Mouse (Mus musculus): ENCODE measurements around the gene Oas1f. TPM values are rescaled to one million over a fixed set of nuclear protein-coding genes. Genes with fewer than 3 reads are reported as not detected.
"Not testable (repeated sequence)": the region's sequence is repeated elsewhere in the genome, so short reads cannot be mapped to it uniquely, and the experiment has no call there.

Gene Oas1f
- polyA plus RNA-seq, 1 experiment from 2014 or later, result not detected

- not testable (repeated sequence) for H3K4me1 ChIP-seq (ENCODE audit: control insufficient read depth, insufficient read depth, low read length); H3K36me3 ChIP-seq (ENCODE audit: control insufficient read depth, insufficient read depth, low read length); H3K9me3 ChIP-seq (ENCODE audit: control insufficient read depth, low read length); H3K4me2 ChIP-seq (ENCODE audit: low read depth, low read length); H3K27me3 ChIP-seq (ENCODE audit: control insufficient read depth, insufficient read depth, low read length); H3K27ac ChIP-seq (ENCODE audit: low read depth, low read length); ATAC-seq (ENCODE audit: low read depth); H3K4me3 ChIP-seq (ENCODE audit: low read depth, low read length); H3K9ac ChIP-seq (replicated peaks; ENCODE audit: low read depth, low read length)
- WGBS, result 22% methylated on average over 5 of the region's 9 CpGs
Measured at GRCm38 (mm10) chr5:120887413-120887812, 40.2 kb downstream of the Oas1f start, which contains the start of gene Oas1g. Gene Oas1g (minus strand): TSS chr5:120887613.

GRCm38 (mm10) chr5:120887831-120888230 is 40.7 kb downstream of the Oas1f start:
- no peak for ATAC-seq (ENCODE audit: low read depth)
- Histone ChIP-seq H3K9me3 (ENCODE audit: control insufficient read depth, low read length) (no peaks in the 10 kb centered on the region), H3K36me3 (ENCODE audit: control insufficient read depth, insufficient read depth, low read length) (no peaks in the 10 kb centered on the region), H3K9ac (replicated peaks; ENCODE audit: low read depth, low read length) (no peak overlapping the region), H3K4me3 (ENCODE audit: low read depth, low read length) (no peak overlapping the region), H3K4me2 (ENCODE audit: low read depth, low read length) (no peak overlapping the region), H3K4me1 (ENCODE audit: control insufficient read depth, insufficient read depth, low read length) (no peaks in the 10 kb centered on the region), H3K27ac (ENCODE audit: low read depth, low read length) (no peak overlapping the region), H3K27me3 (ENCODE audit: control insufficient read depth, insufficient read depth, low read length) (no peaks in the 10 kb centered on the region)
- 61% methylated on average over 6 of the region's 6 CpGs for WGBS

GRCm38 (mm10) chr5:120888294-120888815 is 41.2 kb downstream of the Oas1f start:
- not testable (repeated sequence) for H3K9me3 ChIP-seq (ENCODE audit: control insufficient read depth, low read length); H3K27ac ChIP-seq (ENCODE audit: low read depth, low read length); H3K4me2 ChIP-seq (ENCODE audit: low read depth, low read length); H3K9ac ChIP-seq (replicated peaks; ENCODE audit: low read depth, low read length); ATAC-seq (ENCODE audit: low read depth); H3K4me3 ChIP-seq (ENCODE audit: low read depth, low read length); H3K4me1 ChIP-seq (ENCODE audit: control insufficient read depth, insufficient read depth, low read length); H3K36me3 ChIP-seq (ENCODE audit: control insufficient read depth, insufficient read depth, low read length); H3K27me3 ChIP-seq (ENCODE audit: control insufficient read depth, insufficient read depth, low read length)
- 38% methylated on average over 4 of the region's 4 CpGs for WGBS

- Histone ChIP-seq H3K4me2 (ENCODE audit: low read depth, low read length) (no peak overlapping the region), H3K27ac (ENCODE audit: low read depth, low read length) (no peak overlapping the region), H3K27me3 (ENCODE audit: control insufficient read depth, insufficient read depth, low read length) (no peaks in the 10 kb centered on the region), H3K4me3 (ENCODE audit: low read depth, low read length) (no peak overlapping the region), H3K9me3 (ENCODE audit: control insufficient read depth, low read length) (no peaks in the 10 kb centered on the region), H3K36me3 (ENCODE audit: control insufficient read depth, insufficient read depth, low read length) (no peaks in the 10 kb centered on the region), H3K4me1 (ENCODE audit: control insufficient read depth, insufficient read depth, low read length) (no peaks in the 10 kb centered on the region), H3K9ac (replicated peaks; ENCODE audit: low read depth, low read length) (no peak overlapping the region)
- no peak for ATAC-seq (ENCODE audit: low read depth)
- 85% methylated on average over 2 of the region's 2 CpGs for WGBS
Measured at GRCm38 (mm10) chr5:120890026-120890425, 42.9 kb downstream of the Oas1f start.

- Histone ChIP-seq H3K4me2 (ENCODE audit: low read depth, low read length) (no peak overlapping the region), H3K4me3 (ENCODE audit: low read depth, low read length) (no peak overlapping the region), H3K36me3 (ENCODE audit: control insufficient read depth, insufficient read depth, low read length) (no peaks in the 10 kb centered on the region), H3K27ac (ENCODE audit: low read depth, low read length) (no peak overlapping the region), H3K9me3 (ENCODE audit: control insufficient read depth, low read length) (no peaks in the 10 kb centered on the region), H3K4me1 (ENCODE audit: control insufficient read depth, insufficient read depth, low read length) (no peaks in the 10 kb centered on the region), H3K9ac (replicated peaks; ENCODE audit: low read depth, low read length) (no peak overlapping the region), H3K27me3 (ENCODE audit: control insufficient read depth, insufficient read depth, low read length) (no peaks in the 10 kb centered on the region)
- ATAC-seq (ENCODE audit: low read depth), result no peak
- 52% methylated on average over 3 of the region's 3 CpGs for WGBS
Measured at GRCm38 (mm10) chr5:120890991-120891390, 43.8 kb downstream of the Oas1f start.

GRCm38 (mm10) chr5:120891566-120892242 is 44.5 kb downstream of the Oas1f start:
- H3K4me2 ChIP-seq (ENCODE audit: low read depth, low read length); H3K36me3 ChIP-seq (ENCODE audit: control insufficient read depth, insufficient read depth, low read length); H3K9ac ChIP-seq (replicated peaks; ENCODE audit: low read depth, low read length); H3K27ac ChIP-seq (ENCODE audit: low read depth, low read length); H3K4me3 ChIP-seq (ENCODE audit: low read depth, low read length); H3K4me1 ChIP-seq (ENCODE audit: control insufficient read depth, insufficient read depth, low read length); H3K27me3 ChIP-seq (ENCODE audit: control insufficient read depth, insufficient read depth, low read length); ATAC-seq (ENCODE audit: low read depth); H3K9me3 ChIP-seq (ENCODE audit: control insufficient read depth, low read length): not testable (repeated sequence)
- 86% methylated on average over 2 of the region's 2 CpGs for WGBS

- ATAC-seq (ENCODE audit: low read depth), result no peak
- Histone ChIP-seq H3K4me2 (ENCODE audit: low read depth, low read length) (no peak overlapping the region), H3K4me3 (ENCODE audit: low read depth, low read length) (no peak overlapping the region), H3K27me3 (ENCODE audit: control insufficient read depth, insufficient read depth, low read length) (no peaks in the 10 kb centered on the region), H3K27ac (ENCODE audit: low read depth, low read length) (no peak overlapping the region), H3K4me1 (ENCODE audit: control insufficient read depth, insufficient read depth, low read length) (no peaks in the 10 kb centered on the region), H3K36me3 (ENCODE audit: control insufficient read depth, insufficient read depth, low read length) (no peaks in the 10 kb centered on the region), H3K9me3 (ENCODE audit: control insufficient read depth, low read length) (no peaks in the 10 kb centered on the region), H3K9ac (replicated peaks; ENCODE audit: low read depth, low read length) (no peak overlapping the region)
- WGBS, result 64% methylated on average over 2 of the region's 2 CpGs
Measured at GRCm38 (mm10) chr5:120892243-120892660, 45.1 kb downstream of the Oas1f start.

- H3K36me3 ChIP-seq (ENCODE audit: control insufficient read depth, insufficient read depth, low read length); H3K9me3 ChIP-seq (ENCODE audit: control insufficient read depth, low read length); H3K27me3 ChIP-seq (ENCODE audit: control insufficient read depth, insufficient read depth, low read length); H3K4me1 ChIP-seq (ENCODE audit: control insufficient read depth, insufficient read depth, low read length); H3K9ac ChIP-seq (replicated peaks; ENCODE audit: low read depth, low read length); ATAC-seq (ENCODE audit: low read depth); H3K27ac ChIP-seq (ENCODE audit: low read depth, low read length); H3K4me3 ChIP-seq (ENCODE audit: low read depth, low read length); H3K4me2 ChIP-seq (ENCODE audit: low read depth, low read length): not testable (repeated sequence)
- WGBS, result 91% methylated on average over 4 of the region's 4 CpGs
Measured at GRCm38 (mm10) chr5:120893866-120894265, 46.7 kb downstream of the Oas1f start.

GRCm38 (mm10) chr5:120894692-120895091 is 47.5 kb downstream of the Oas1f start:
- not testable (repeated sequence) for H3K4me3 ChIP-seq (ENCODE audit: low read depth, low read length); H3K9me3 ChIP-seq (ENCODE audit: control insufficient read depth, low read length); H3K4me1 ChIP-seq (ENCODE audit: control insufficient read depth, insufficient read depth, low read length); H3K9ac ChIP-seq (replicated peaks; ENCODE audit: low read depth, low read length); H3K36me3 ChIP-seq (ENCODE audit: control insufficient read depth, insufficient read depth, low read length); H3K27me3 ChIP-seq (ENCODE audit: control insufficient read depth, insufficient read depth, low read length); H3K4me2 ChIP-seq (ENCODE audit: low read depth, low read length); H3K27ac ChIP-seq (ENCODE audit: low read depth, low read length); ATAC-seq (ENCODE audit: low read depth)
- WGBS, result 77% methylated on average over 2 of the region's 2 CpGs

Data from neural tube, embryonic 14.5 days (tissue).